Mouse (Mus musculus): ENCODE results near the gene Aco2. TPM values are rescaled to one million over a fixed set of nuclear protein-coding genes. Genes with fewer than 3 reads are reported as not detected.

Gene Aco2
- polyA plus RNA-seq, 1 experiment from 2014 or later: 165 TPM

GRCm38 (mm10) chr15:81850718-81851117 is 21.4 kb upstream of the Aco2 start:
- Histone ChIP-seq H3K4me2 (ENCODE audit: low read depth, low read length) (no peak overlapping the region), H3K27me3 (replicated peaks; ENCODE audit: control insufficient read depth, insufficient read depth, low read length) (no peaks in the 10 kb centered on the region), H3K4me3 (ENCODE audit: low read depth, low read length) (no peak overlapping the region), H3K36me3 (ENCODE audit: control insufficient read depth, insufficient read depth, low read length) (peaks cover 68% of the 10 kb centered on the region), H3K9me3 (ENCODE audit: control insufficient read depth, low read length) (no peaks in the 10 kb centered on the region), H3K9ac (ENCODE audit: low read depth, low read length) (no peak overlapping the region), H3K27ac (replicated peaks; ENCODE audit: low read depth, low read length) (no peak overlapping the region), H3K4me1 (ENCODE audit: control insufficient read depth, insufficient read depth, low read length) (peaks cover 5% of the 10 kb centered on the region; the same call in 1 of the 2 replicates)
- no peak for DNase-seq (ENCODE audit: low spot score)
- 80% methylated on average over 14 of the region's 14 CpGs for WGBS
- no peak for ATAC-seq (ENCODE audit: low read depth)

- H3K27ac ChIP-seq (replicated peaks; ENCODE audit: low read depth, low read length): no peak overlapping the region
- no peaks in the 10 kb centered on the region for H3K27me3 ChIP-seq (replicated peaks; ENCODE audit: control insufficient read depth, insufficient read depth, low read length)
- H3K4me1 ChIP-seq (ENCODE audit: control insufficient read depth, insufficient read depth, low read length): peaks cover 5% of the 10 kb centered on the region; the same call in 1 of the 2 replicates
- H3K4me2 ChIP-seq (ENCODE audit: low read depth, low read length): no peak overlapping the region
- 98% methylated on average over 15 of the region's 15 CpGs for WGBS
- peaks cover 66% of the 10 kb centered on the region for H3K36me3 ChIP-seq (ENCODE audit: control insufficient read depth, insufficient read depth, low read length)
- ATAC-seq (ENCODE audit: low read depth): no peak
- DNase-seq (ENCODE audit: low spot score): no peak
- no peak overlapping the region for H3K9ac ChIP-seq (ENCODE audit: low read depth, low read length)
- no peak overlapping the region for H3K4me3 ChIP-seq (ENCODE audit: low read depth, low read length)
- no peaks in the 10 kb centered on the region for H3K9me3 ChIP-seq (ENCODE audit: control insufficient read depth, low read length)
Observed at GRCm38 (mm10) chr15:81851375-81851774, 20.7 kb upstream of the Aco2 start.

- no peak overlapping the region for H3K9ac ChIP-seq (ENCODE audit: low read depth, low read length)
- no peaks in the 10 kb centered on the region for H3K27me3 ChIP-seq (replicated peaks; ENCODE audit: control insufficient read depth, insufficient read depth, low read length)
- H3K4me1 ChIP-seq (ENCODE audit: control insufficient read depth, insufficient read depth, low read length): peaks cover 5% of the 10 kb centered on the region; the same call in 1 of the 2 replicates
- H3K27ac ChIP-seq (replicated peaks; ENCODE audit: low read depth, low read length): no peak overlapping the region
- no peak for DNase-seq (ENCODE audit: low spot score)
- H3K4me3 ChIP-seq (ENCODE audit: low read depth, low read length): no peak overlapping the region
- no peak for ATAC-seq (ENCODE audit: low read depth)
- no peaks in the 10 kb centered on the region for H3K9me3 ChIP-seq (ENCODE audit: control insufficient read depth, low read length)
- H3K36me3 ChIP-seq (ENCODE audit: control insufficient read depth, insufficient read depth, low read length): peaks cover 57% of the 10 kb centered on the region
- no peak overlapping the region for H3K4me2 ChIP-seq (ENCODE audit: low read depth, low read length)
- 93% methylated on average over 9 of the region's 9 CpGs for WGBS
Observed at GRCm38 (mm10) chr15:81852411-81853000, 19.6 kb upstream of the Aco2 start.

- H3K9me3 ChIP-seq (ENCODE audit: control insufficient read depth, low read length): no peaks in the 10 kb centered on the region
- DNase-seq (ENCODE audit: low spot score) (no peak), ATAC-seq (ENCODE audit: low read depth) (no peak)
- no peak overlapping the region for H3K27ac ChIP-seq (replicated peaks; ENCODE audit: low read depth, low read length)
- no peak overlapping the region for H3K9ac ChIP-seq (ENCODE audit: low read depth, low read length)
- no peak overlapping the region for H3K4me2 ChIP-seq (ENCODE audit: low read depth, low read length)
- H3K4me1 ChIP-seq (ENCODE audit: control insufficient read depth, insufficient read depth, low read length): peaks cover 5% of the 10 kb centered on the region; the same call in 1 of the 2 replicates
- H3K36me3 ChIP-seq (ENCODE audit: control insufficient read depth, insufficient read depth, low read length): peaks cover 52% of the 10 kb centered on the region
- H3K27me3 ChIP-seq (replicated peaks; ENCODE audit: control insufficient read depth, insufficient read depth, low read length): no peaks in the 10 kb centered on the region
- H3K4me3 ChIP-seq (ENCODE audit: low read depth, low read length): no peak overlapping the region
- WGBS: 87% methylated on average over 7 of the region's 7 CpGs
Observed at GRCm38 (mm10) chr15:81853081-81853480, 19.0 kb upstream of the Aco2 start.

GRCm38 (mm10) chr15:81856030-81856790 is 15.9 kb upstream of the Aco2 start:
- WGBS: under 1% methylated on average over 27 of the region's 28 CpGs
- peak; percentile 97 for DNase-seq (ENCODE audit: low spot score)
- H3K27ac ChIP-seq (replicated peaks; ENCODE audit: low read depth, low read length): peak overlapping the region; percentile 98
- peak overlapping the region; percentile 87 for H3K4me2 ChIP-seq (ENCODE audit: low read depth, low read length)
- peaks cover 27% of the 10 kb centered on the region for H3K36me3 ChIP-seq (ENCODE audit: control insufficient read depth, insufficient read depth, low read length)
- peak overlapping the region; percentile 92 for H3K9ac ChIP-seq (ENCODE audit: low read depth, low read length)
- H3K4me1 ChIP-seq (ENCODE audit: control insufficient read depth, insufficient read depth, low read length): peaks cover 5% of the 10 kb centered on the region; the same call in 1 of the 2 replicates
- H3K9me3 ChIP-seq (ENCODE audit: control insufficient read depth, low read length): no peaks in the 10 kb centered on the region
- H3K27me3 ChIP-seq (replicated peaks; ENCODE audit: control insufficient read depth, insufficient read depth, low read length): no peaks in the 10 kb centered on the region
- H3K4me3 ChIP-seq (ENCODE audit: low read depth, low read length): peak overlapping the region; percentile 83
- peak; percentile 88 for ATAC-seq (ENCODE audit: low read depth)

- H3K27ac ChIP-seq (replicated peaks; ENCODE audit: low read depth, low read length): peak overlapping the region; percentile 98
- H3K27me3 ChIP-seq (replicated peaks; ENCODE audit: control insufficient read depth, insufficient read depth, low read length): no peaks in the 10 kb centered on the region
- peak overlapping the region; percentile 87 for H3K4me2 ChIP-seq (ENCODE audit: low read depth, low read length)
- 0% methylated on average over 14 of the region's 14 CpGs for WGBS
- peaks cover 5% of the 10 kb centered on the region; the same call in 1 of the 2 replicates for H3K4me1 ChIP-seq (ENCODE audit: control insufficient read depth, insufficient read depth, low read length)
- ATAC-seq (ENCODE audit: low read depth): no peak
- H3K9ac ChIP-seq (ENCODE audit: low read depth, low read length): peak overlapping the region; percentile 92
- peak overlapping the region; percentile 83 for H3K4me3 ChIP-seq (ENCODE audit: low read depth, low read length)
- peak; percentile 74 for DNase-seq (ENCODE audit: low spot score)
- no peaks in the 10 kb centered on the region for H3K9me3 ChIP-seq (ENCODE audit: control insufficient read depth, low read length)
- H3K36me3 ChIP-seq (ENCODE audit: control insufficient read depth, insufficient read depth, low read length): peaks cover 18% of the 10 kb centered on the region
Observed at GRCm38 (mm10) chr15:81856938-81857723, 15.0 kb upstream of the Aco2 start.

- peak overlapping the region; percentile 92 for H3K9ac ChIP-seq (ENCODE audit: low read depth, low read length)
- H3K36me3 ChIP-seq (ENCODE audit: control insufficient read depth, insufficient read depth, low read length): peaks cover 13% of the 10 kb centered on the region
- H3K4me1 ChIP-seq (ENCODE audit: control insufficient read depth, insufficient read depth, low read length): peaks cover 5% of the 10 kb centered on the region; the same call in 1 of the 2 replicates
- peak overlapping the region; percentile 83 for H3K4me3 ChIP-seq (ENCODE audit: low read depth, low read length)
- ATAC-seq (ENCODE audit: low read depth) (no peak), DNase-seq (ENCODE audit: low spot score) (peak; percentile 51)
- H3K4me2 ChIP-seq (ENCODE audit: low read depth, low read length): peak overlapping the region; percentile 87
- no peaks in the 10 kb centered on the region for H3K9me3 ChIP-seq (ENCODE audit: control insufficient read depth, low read length)
- H3K27ac ChIP-seq (replicated peaks; ENCODE audit: low read depth, low read length): peak overlapping the region; percentile 98
- no peaks in the 10 kb centered on the region for H3K27me3 ChIP-seq (replicated peaks; ENCODE audit: control insufficient read depth, insufficient read depth, low read length)
- WGBS: 0% methylated on average over 16 of the region's 33 CpGs
Observed at GRCm38 (mm10) chr15:81857724-81858116, 14.4 kb upstream of the Aco2 start.

- Histone ChIP-seq H3K4me3 (ENCODE audit: low read depth, low read length) (peak overlapping the region; percentile 83), H3K27ac (replicated peaks; ENCODE audit: low read depth, low read length) (peak overlapping the region; percentile 98), H3K9ac (ENCODE audit: low read depth, low read length) (peak overlapping the region; percentile 92), H3K36me3 (ENCODE audit: control insufficient read depth, insufficient read depth, low read length) (peaks cover 9% of the 10 kb centered on the region; the same call in 1 of the 2 replicates), H3K9me3 (ENCODE audit: control insufficient read depth, low read length) (no peaks in the 10 kb centered on the region), H3K4me1 (ENCODE audit: control insufficient read depth, insufficient read depth, low read length) (peaks cover 5% of the 10 kb centered on the region; the same call in 1 of the 2 replicates), H3K27me3 (replicated peaks; ENCODE audit: control insufficient read depth, insufficient read depth, low read length) (no peaks in the 10 kb centered on the region), H3K4me2 (ENCODE audit: low read depth, low read length) (peak overlapping the region; percentile 87)
- peak; percentile 17 for ATAC-seq (ENCODE audit: low read depth)
- 0% methylated on average over 17 of the region's 23 CpGs for WGBS
- peak; percentile 95 for DNase-seq (ENCODE audit: low spot score)
Observed at GRCm38 (mm10) chr15:81858138-81858516, 14.0 kb upstream of the Aco2 start.
